Mouse (Mus musculus) intestine, embryonic 14.5 days (tissue): Measurements from ENCODE around the gene Ggps1. TPM values are rescaled to one million over a fixed set of nuclear protein-coding genes. Genes with fewer than 3 reads are reported as not detected.
A peak's percentile ranks its signal among the peaks of the same experiment; 100 is the strongest.
"Not testable (repeated sequence)": the region's sequence is repeated elsewhere in the genome, so short reads cannot be mapped to it uniquely, and the experiment has no call there.

ENCODE experiments used
- ATAC-seq: fragments of 200-750 bp; cut with Nextera tagmentation; replicated peaks from 2 replicates; pipeline ENCODE4 v1.8.0; 2017; ENCODE audit warnings: low read depth, moderate number of reproducible peaks, moderate TSS enrichment, moderate library complexity; ENCODE audit not compliant: low FRiP score, low TSS enrichment
- DNase-seq: peaks from one replicate; pipeline ENCODE4 v3.0.0-alpha.2; 2018; ENCODE audit warnings: low spot score
- H3K27ac ChIP-seq: fragments of 300-500 bp; sonication (generic); 2 replicates; pipeline ENCODE4 v1.5.1; 2014; ENCODE audit warnings: low read depth, mild to moderate bottlenecking, control low read depth
- H3K27me3 ChIP-seq: fragments of 300-500 bp; sonication (generic); replicated peaks from 2 replicates; pipeline ENCODE4 v1.6.1; 2014; ENCODE audit warnings: low read length, control low read depth; ENCODE audit not compliant: control insufficient read depth, insufficient read depth
- H3K36me3 ChIP-seq: fragments of 300-500 bp; sonication (generic); 2 replicates; pipeline ENCODE4 v1.6.1; 2014; ENCODE audit warnings: low read length, control low read depth; ENCODE audit not compliant: control insufficient read depth, insufficient read depth
- H3K4me1 ChIP-seq: fragments of 300-500 bp; sonication (generic); replicated peaks from 2 replicates; pipeline ENCODE4 v1.6.1; 2014; ENCODE audit warnings: low read length, control low read depth, mixed read lengths; ENCODE audit not compliant: control insufficient read depth, insufficient read depth
- H3K4me2 ChIP-seq: fragments of 300-500 bp; sonication (generic); 2 replicates; pipeline ENCODE4 v1.6.1; 2014; ENCODE audit warnings: low read length
- H3K4me3 ChIP-seq: fragments of 300-500 bp; sonication (generic); 2 replicates; pipeline ENCODE4 v1.5.1; 2014; ENCODE audit warnings: low read depth, low read length, control low read depth, mixed read lengths
- H3K9ac ChIP-seq: fragments of 300-500 bp; sonication (generic); 2 replicates; pipeline ENCODE4 v1.6.1; 2014; ENCODE audit warnings: mild to moderate bottlenecking, low read length
- H3K9me3 ChIP-seq: fragments of 300-500 bp; sonication (generic); 2 replicates; pipeline ENCODE4 v1.6.1; 2016; ENCODE audit warnings: low read length, control low read depth; ENCODE audit not compliant: control insufficient read depth
- WGBS: fragments of 180-500 bp; shearing (Covaris S2); extraction: QIAGEN DNeasy Blood & Tissue Kit; methylation state at CpG from one replicate; pipeline ENCODE4 v1.1.7; 2014; 5-methylcytosine and 5-hydroxymethylcytosine counted together
- polyA plus RNA-seq: library from polyadenylated mRNA; unstranded; fragments of >200 nt; fragmentation: Nextera tagmentation; extraction: Ambion mirVana; gene quantifications from 2 replicates; pipeline ENCODE4 v1.2.1, GENCODE M21; 2014

The Ggps1 gene
- polyA plus RNA-seq, 1 experiment from 2014 or later, result 46.2 TPM

DNA sequence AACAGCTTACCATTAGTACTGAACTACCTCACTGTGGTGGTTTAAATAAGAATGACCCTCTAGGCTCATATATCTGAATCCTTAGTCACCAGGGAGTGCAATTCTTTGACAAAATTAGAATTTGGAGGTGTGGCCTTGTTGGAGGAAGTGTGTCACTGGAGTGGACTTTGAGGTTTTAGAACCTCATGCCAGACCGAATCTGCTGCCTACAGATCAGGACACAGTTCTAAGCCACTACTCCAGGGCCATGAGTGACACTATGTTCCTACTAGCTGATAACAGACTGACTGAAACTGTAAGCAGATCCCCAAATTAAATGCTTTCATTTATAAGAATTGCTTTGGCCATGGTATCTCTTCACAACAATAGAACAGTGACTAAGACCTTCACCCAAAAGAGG is 13.4 kb downstream of the Ggps1 start:
- no peaks in the 10 kb centered on the region for H3K27me3 ChIP-seq
- no peaks in the 10 kb centered on the region for H3K9me3 ChIP-seq
- H3K4me1 ChIP-seq, result no peaks in the 10 kb centered on the region
- no peak for ATAC-seq
- no peak overlapping the region for H3K9ac ChIP-seq
- no peak overlapping the region for H3K27ac ChIP-seq
- 87% methylated on average over 1 of the region's 1 CpGs for WGBS
- DNase-seq, result no peak
- peaks cover 72% of the 10 kb centered on the region for H3K36me3 ChIP-seq
- no peak overlapping the region for H3K4me3 ChIP-seq
- no peak overlapping the region for H3K4me2 ChIP-seq

DNA sequence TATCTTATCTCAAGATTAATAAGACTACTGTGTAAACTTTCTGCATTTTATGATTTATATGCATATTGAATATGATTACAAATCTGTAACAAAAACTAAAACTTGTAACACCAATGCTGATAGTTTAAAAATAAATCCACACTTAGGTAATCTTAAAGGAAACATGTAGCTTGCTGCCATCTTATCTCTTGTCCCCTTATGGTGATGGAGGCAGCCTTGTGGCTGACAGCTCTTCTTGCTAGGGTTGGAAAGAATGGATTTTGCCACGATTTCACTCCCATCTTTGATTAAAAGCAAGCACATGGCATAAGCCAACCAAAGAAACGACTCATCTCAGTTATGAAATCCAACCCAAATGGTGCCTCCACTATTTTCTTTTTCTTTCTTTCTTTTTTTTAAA is 18.8 kb downstream of the Ggps1 start:
- DNase-seq, result no peak
- no peak for ATAC-seq
- no peaks in the 10 kb centered on the region for H3K9me3 ChIP-seq
- H3K4me2 ChIP-seq, result no peak overlapping the region
- H3K27me3 ChIP-seq, result no peaks in the 10 kb centered on the region
- H3K27ac ChIP-seq, result no peak overlapping the region
- peaks cover 20% of the 10 kb centered on the region for H3K36me3 ChIP-seq
- WGBS, result 82% methylated on average over 2 of the region's 2 CpGs
- no peak overlapping the region for H3K4me3 ChIP-seq
- H3K9ac ChIP-seq, result no peak overlapping the region
- peaks cover 4% of the 10 kb centered on the region; the same call in 1 of the 2 replicates for H3K4me1 ChIP-seq

DNA sequence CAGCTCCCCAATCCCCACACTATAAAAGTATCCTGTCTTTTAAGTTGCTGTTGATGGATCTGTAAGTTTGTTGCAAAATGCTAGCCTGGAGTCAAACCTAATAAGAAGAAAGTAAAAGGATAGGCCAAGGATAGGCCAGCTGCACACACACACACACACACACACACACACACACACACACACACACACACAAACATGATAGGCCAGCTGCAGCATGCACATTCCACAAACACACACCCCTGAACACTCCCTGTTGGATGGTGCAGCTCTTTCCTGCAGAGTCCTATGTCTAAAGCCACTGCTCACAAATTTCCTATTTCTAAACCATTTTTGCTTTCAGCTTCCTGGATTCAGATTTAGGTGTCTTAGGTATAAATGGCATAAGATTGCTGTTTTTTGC is 19.4 kb downstream of the Ggps1 start:
- Histone ChIP-seq H3K9ac (no peak overlapping the region), H3K36me3 (peaks cover 14% of the 10 kb centered on the region), H3K9me3 (no peaks in the 10 kb centered on the region), H3K4me3 (no peak overlapping the region), H3K4me1 (peaks cover 4% of the 10 kb centered on the region; the same call in 1 of the 2 replicates), H3K27me3 (no peaks in the 10 kb centered on the region), H3K4me2 (no peak overlapping the region), H3K27ac (no peak overlapping the region)
- DNase-seq, result no peak
- ATAC-seq, result no peak

DNA sequence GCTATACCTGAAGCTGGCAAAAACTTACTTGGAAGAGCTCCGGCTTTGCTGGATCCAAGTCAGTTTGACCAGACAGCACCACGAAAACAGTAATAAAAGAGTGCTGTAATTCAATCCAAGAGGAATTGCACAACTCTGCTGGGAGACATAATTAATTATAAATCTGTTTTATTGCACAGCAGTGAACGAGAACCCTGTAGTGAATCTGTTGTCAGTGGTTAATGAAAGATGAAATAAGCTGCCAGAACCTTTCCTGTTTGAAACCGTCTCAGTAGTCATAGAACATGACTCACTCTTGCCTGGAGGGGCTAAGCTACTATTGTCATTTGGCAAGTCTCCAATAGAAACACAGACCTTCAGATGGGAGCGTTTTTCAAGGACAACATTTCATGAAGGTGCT is 23.1 kb downstream of the Ggps1 start:
- peak overlapping the region; percentile 95 for H3K27ac ChIP-seq
- WGBS, result 26% methylated on average over 5 of the region's 5 CpGs
- peak overlapping the region; percentile 75 for H3K4me3 ChIP-seq
- H3K9me3 ChIP-seq, result no peaks in the 10 kb centered on the region
- peak overlapping the region; percentile 92 for H3K4me2 ChIP-seq
- H3K36me3 ChIP-seq, result no peaks in the 10 kb centered on the region
- no peak for DNase-seq
- ATAC-seq, result no peak; the same call in 1 of the 2 replicates
- peaks cover 4% of the 10 kb centered on the region; the same call in 1 of the 2 replicates for H3K4me1 ChIP-seq
- H3K27me3 ChIP-seq, result no peaks in the 10 kb centered on the region
- H3K9ac ChIP-seq, result peak overlapping the region; percentile 89

DNA sequence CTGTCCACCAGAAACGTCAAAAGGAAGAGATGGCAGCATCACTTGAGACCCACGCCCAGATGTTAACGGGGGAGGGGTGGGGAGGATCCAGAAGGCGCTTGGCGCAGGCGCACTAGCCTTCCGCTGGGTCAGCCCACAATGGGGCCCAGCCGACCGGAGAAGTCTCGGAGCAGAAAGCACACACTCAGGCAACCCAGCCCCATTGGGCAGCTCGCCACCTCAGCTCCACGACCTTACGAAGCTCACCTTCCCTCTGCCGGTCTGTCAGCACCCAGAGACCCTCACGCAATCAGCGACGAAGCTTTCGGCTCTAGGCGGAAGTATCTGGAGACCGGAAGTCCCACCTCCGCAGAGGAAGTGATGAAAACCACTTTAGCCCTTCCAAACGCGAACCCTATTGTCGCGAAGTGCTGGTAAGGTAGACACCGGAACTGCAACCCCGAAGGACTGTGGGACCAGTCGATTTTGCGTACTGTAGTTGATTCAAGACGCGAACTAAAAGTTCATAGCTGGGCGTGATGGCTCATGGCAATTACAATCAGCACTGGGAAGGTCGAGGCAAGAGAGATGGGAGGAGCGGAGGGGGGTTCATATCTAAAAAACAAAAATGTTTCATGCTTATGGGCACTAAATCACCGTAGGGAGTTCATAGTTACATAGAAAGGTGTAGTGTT is 23.9 kb downstream of the Ggps1 start, which contains the start of gene Tbce:
TSS of gene Tbce (minus strand) at position 347 of the 674 bp plus-strand sequence.
- Histone ChIP-seq H3K27ac (peak within 1 kb of the TSS; percentile 95), H3K9ac (peak within 1 kb of the TSS; percentile 89), H3K4me3 (peak within 1 kb of the TSS; percentile 75), H3K4me1 (peaks cover 4% of the 10 kb centered on the region; the same call in 1 of the 2 replicates), H3K9me3 (no peaks in the 10 kb centered on the region), H3K4me2 (peak within 1 kb of the TSS; percentile 92), H3K36me3 (no peaks in the 10 kb centered on the region), H3K27me3 (no peaks in the 10 kb centered on the region)
- under 1% methylated on average over 35 of the region's 35 CpGs for WGBS
- DNase-seq (peak; percentile 96), ATAC-seq (peak; percentile 94)

DNA sequence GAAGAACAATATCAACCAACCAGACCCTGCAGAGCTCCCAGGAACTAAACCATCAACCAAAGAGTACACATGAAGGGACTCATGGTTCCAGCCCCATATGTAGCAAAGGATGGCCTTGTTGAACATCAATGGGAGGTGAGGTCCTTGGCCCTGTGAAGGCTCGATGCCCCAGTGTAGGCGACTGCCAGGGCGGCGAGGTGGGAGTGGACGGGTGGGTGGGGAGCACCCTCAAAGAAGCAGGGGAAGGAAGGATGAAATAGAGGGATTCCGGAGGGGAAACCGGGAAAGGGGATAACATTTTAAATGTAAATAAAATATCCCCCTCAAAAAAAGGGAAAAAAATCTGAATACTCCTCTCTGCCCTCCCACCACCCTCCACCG is 24.4 kb downstream of the Ggps1 start:
- ATAC-seq, result peak; percentile 33
- H3K4me3 ChIP-seq, result peak overlapping the region; percentile 75
- H3K9ac ChIP-seq, result peak overlapping the region; percentile 89
- H3K27me3 ChIP-seq, result no peaks in the 10 kb centered on the region
- 2% methylated on average over 8 of the region's 8 CpGs for WGBS
- peak overlapping the region; percentile 95; the same call in 1 of the 2 replicates for H3K27ac ChIP-seq
- H3K9me3 ChIP-seq, result no peaks in the 10 kb centered on the region
- H3K4me2 ChIP-seq, result peak overlapping the region; percentile 92
- no peaks in the 10 kb centered on the region for H3K36me3 ChIP-seq
- no peak for DNase-seq
- H3K4me1 ChIP-seq, result peaks cover 4% of the 10 kb centered on the region; the same call in 1 of the 2 replicates

DNA sequence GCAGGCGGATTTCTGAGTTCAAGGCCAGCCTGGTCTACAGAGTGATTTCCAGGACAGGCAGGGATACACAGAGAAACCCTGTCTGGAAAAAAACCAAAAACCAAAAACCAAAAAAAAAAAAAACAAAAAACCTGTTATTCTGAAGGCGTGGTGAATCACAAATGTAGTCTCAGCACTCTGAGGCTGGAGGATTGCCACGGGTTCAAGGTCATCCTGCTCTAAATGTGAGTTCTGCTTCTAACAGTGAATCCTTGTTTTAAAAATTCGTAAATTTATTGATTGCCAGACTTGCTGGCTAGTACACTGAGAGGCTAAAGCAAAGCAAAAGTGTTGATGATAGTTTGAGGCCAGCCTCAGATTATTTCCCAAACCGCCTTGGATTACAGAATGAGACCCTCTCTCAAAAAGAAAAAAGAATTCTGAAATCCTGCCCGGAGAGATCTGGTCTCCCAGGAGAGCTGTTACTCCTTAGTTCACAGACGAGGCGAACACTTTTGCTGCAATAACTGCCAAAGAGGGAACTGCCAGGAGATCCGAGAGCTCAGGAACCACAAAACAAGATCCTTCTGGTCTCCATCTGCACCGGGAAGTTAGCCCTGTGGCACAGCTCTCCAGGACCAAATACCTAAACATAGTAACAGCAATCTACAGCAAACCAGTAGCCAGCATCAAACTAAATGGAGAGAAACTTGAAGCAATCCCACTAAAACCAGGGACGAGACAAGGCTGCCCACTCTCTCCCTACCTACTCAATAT is 27.2 kb downstream of the Ggps1 start:
- H3K9me3 ChIP-seq, result no peaks in the 10 kb centered on the region
- H3K27ac ChIP-seq, result no peak overlapping the region
- ATAC-seq (no peak), DNase-seq (no peak)
- WGBS, result 94% methylated on average over 11 of the region's 11 CpGs
- no peaks in the 10 kb centered on the region for H3K27me3 ChIP-seq
- no peaks in the 10 kb centered on the region for H3K36me3 ChIP-seq
- H3K4me1 ChIP-seq, result peaks cover 4% of the 10 kb centered on the region; the same call in 1 of the 2 replicates
- H3K4me3 ChIP-seq, result no peak overlapping the region
- no peak overlapping the region for H3K4me2 ChIP-seq
- H3K9ac ChIP-seq, result no peak overlapping the region

DNA sequence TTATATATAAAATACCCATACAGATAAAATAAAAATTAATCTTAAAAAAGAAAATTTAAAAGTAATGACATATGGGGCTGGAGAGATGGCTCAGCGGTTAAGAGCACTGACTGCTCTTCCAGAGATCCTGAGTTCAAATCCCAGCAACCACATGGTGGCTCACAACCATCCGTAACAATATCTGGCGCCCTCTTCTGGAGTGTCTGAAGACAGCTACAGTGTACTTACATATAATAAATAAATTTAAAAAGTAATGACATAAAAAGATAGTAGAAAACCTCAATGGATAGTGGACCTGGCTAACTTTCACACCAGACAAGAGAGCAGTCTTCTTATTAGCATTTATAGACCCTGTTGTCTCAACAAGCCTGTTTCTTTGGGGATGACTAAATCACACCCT is 27.9 kb downstream of the Ggps1 start:
- not testable (repeated sequence) for DNase-seq, H3K4me2 ChIP-seq, ATAC-seq, H3K4me1 ChIP-seq, H3K27me3 ChIP-seq, H3K27ac ChIP-seq, H3K4me3 ChIP-seq, H3K9me3 ChIP-seq, H3K36me3 ChIP-seq, H3K9ac ChIP-seq
- 92% methylated on average over 3 of the region's 3 CpGs for WGBS
